Mouse (Mus musculus) thymus, adult 2 months (tissue): Measurements from ENCODE around the gene Arcn1.

Source experiments
- CTCF ChIP-seq: fragments of 200-500 bp; IDR thresholded peaks from 2 replicates; pipeline ENCODE4 v1.5.1; 2012; ENCODE audit warnings: mild to moderate bottlenecking, control low read depth, low read length, moderate library complexity, borderline replicate concordance; ENCODE audit not compliant: control insufficient read depth, poor library complexity, insufficient read depth; ENCODE audit errors: extremely low read depth
- POLR2A ChIP-seq: fragments of 200-500 bp; IDR thresholded peaks from 2 replicates; pipeline ENCODE4 v1.6.1; 2012; ENCODE audit warnings: mild to moderate bottlenecking, low read length, control low read depth, moderate library complexity; ENCODE audit not compliant: control insufficient read depth, poor library complexity, insufficient read depth; ENCODE audit errors: extremely low read depth

DNA sequence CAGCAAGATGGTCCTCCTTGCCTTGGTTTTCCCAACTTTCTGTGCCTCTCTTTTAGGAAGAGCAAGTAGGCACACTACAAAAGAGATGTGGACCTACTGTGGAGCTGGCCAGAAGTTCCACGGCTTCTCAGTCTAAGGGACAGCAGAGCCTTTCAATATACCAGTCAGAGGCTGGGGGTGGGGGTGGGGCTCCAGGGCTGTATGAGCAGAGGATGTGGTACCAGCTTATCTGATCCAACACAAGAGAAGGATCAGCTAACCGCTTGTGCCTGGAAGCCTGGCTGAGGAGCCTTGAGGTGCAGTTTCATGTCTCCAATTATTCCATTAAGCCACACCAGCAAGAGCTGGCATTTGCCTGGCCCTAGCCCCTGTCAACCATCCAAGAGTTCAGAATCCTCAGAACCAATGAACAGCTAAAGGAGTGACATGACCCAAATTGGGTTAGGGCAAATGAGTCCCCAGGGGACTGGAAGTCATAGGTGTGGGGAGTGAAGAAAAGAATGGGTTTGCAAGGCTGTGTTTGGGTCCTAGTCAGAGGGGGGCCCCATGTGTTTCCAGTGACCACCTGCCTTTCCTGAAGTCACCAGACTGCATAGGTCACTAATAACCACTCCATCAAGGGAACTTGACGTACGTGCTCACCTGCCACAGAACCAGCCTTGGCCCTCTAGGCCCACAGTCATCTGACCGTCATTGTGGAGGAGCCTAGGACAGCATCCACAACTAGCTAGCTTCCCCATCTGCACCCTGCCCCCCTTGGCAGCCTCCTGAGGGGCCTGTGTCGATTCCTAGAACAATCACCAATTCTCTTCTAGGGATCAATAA lies 50.4 kb downstream of the Arcn1 start:
- TF ChIP-seq POLR2A = no peak
- TF ChIP-seq CTCF = no peak
